Mouse (Mus musculus): ENCODE measurements around the gene Hist1h2ag. TPM values are rescaled to one million over a fixed set of nuclear protein-coding genes. Genes with fewer than 3 reads are reported as not detected.

The Hist1h2ag gene
- total RNA-seq, 2 experiments from 2014 or later: 26.2 to 28.0 TPM

- intact Hi-C loops (cut with DNase I): no loop called here
- DNase-seq (ENCODE audit: extremely low spot score in 1 of 2, low spot score in 2 of 2): no peak
Observed at GRCm38 (mm10) chr13:21996840-21997185, 45.9 kb downstream of the Hist1h2ag start.

- intact Hi-C loops (cut with DNase I): no loop called here
- DNase-seq (ENCODE audit: extremely low spot score in 1 of 2, low spot score in 2 of 2): no peak
Observed at GRCm38 (mm10) chr13:21996101-21996839, 46.5 kb downstream of the Hist1h2ag start.

- intact Hi-C loops (cut with DNase I): no loop called here
- DNase-seq (ENCODE audit: extremely low spot score in 1 of 2, low spot score in 2 of 2): no peak
Observed at GRCm38 (mm10) chr13:21995331-21995914, 47.3 kb downstream of the Hist1h2ag start.

- DNase-seq (ENCODE audit: extremely low spot score in 1 of 2, low spot score in 2 of 2): no peak
- intact Hi-C loops (cut with DNase I): no loop called here
Observed at GRCm38 (mm10) chr13:21994896-21995295, 47.8 kb downstream of the Hist1h2ag start.

GRCm38 (mm10) chr13:21993957-21994738 is 48.6 kb downstream of the Hist1h2ag start:
- intact Hi-C loops (cut with DNase I): no loop called here
- DNase-seq (ENCODE audit: extremely low spot score in 1 of 2, low spot score in 2 of 2): no peak

- intact Hi-C loops (cut with DNase I): no loop called here
- no peak for DNase-seq (ENCODE audit: extremely low spot score in 1 of 2, low spot score in 2 of 2)
Observed at GRCm38 (mm10) chr13:21992550-21992949, 50.2 kb downstream of the Hist1h2ag start.

Small RNAs within 50 kb of the gene (microRNA-seq; reads per million reads assigned to microRNA genes)
- gene Gm26300 (not detected), gene Gm44390 (not detected), gene Gm44486 (not detected)

Other genes starting within 250 kb of the Hist1h2ag start
- gene Hist1h2bq, start 232.7 kb downstream of the Hist1h2ag start, total RNA-seq (2021): 10 to 100 TPM; 48.3 to 50.2 TPM
- gene Hist1h2ao, start 232.5 kb downstream of the Hist1h2ag start, total RNA-seq (2021): not detected
- gene Hist1h4m, start 231.2 kb downstream of the Hist1h2ag start, total RNA-seq (2021): 100 to 1,000 TPM; 180 to 194 TPM
- gene Hist1h4n, start 210.7 kb downstream of the Hist1h2ag start, total RNA-seq (2021): 10 to 100 TPM; 21.2 to 27.5 TPM
- 10 to 100 TPM; 66.4 to 75.9 TPM for gene Hist1h2ap, start 209.4 kb downstream of the Hist1h2ag start, total RNA-seq (2021)
- 10 to 100 TPM; 47.5 to 49.6 TPM for gene Hist1h2br, start 209.2 kb downstream of the Hist1h2ag start, total RNA-seq (2021)
- gene Zfp184, start 97.8 kb downstream of the Hist1h2ag start, total RNA-seq (2021): 1 to 10 TPM; 3.9 to 5.1 TPM
- gene Pom121l2, start 61.8 kb downstream of the Hist1h2ag start, total RNA-seq (2021): not detected
- gene Prss16, start 33.2 kb downstream of the Hist1h2ag start, total RNA-seq (2021): under 1 TPM in 1 of 2 experiments, not detected in 1; 0.55 TPM
- gene Hist1h2ah, start 7.4 kb downstream of the Hist1h2ag start, total RNA-seq (2021): 10 to 100 TPM; 37.9 to 54.9 TPM
- gene Hist1h2bk, start 7.1 kb downstream of the Hist1h2ag start, total RNA-seq (2021): 10 to 100 TPM; 38.0 to 50.2 TPM
- 10 to 100 TPM; 45.9 to 47.6 TPM for gene Hist1h4i, start 1.6 kb downstream of the Hist1h2ag start, total RNA-seq (2021)
- 10 to 100 TPM; 21.4 to 25.6 TPM for gene Hist1h2bj, start 270 bp upstream of the Hist1h2ag start, total RNA-seq (2021)
- not detected for gene Vmn1r188, start 41.5 kb upstream of the Hist1h2ag start, total RNA-seq (2021)
- gene Vmn1r189, start 62.9 kb upstream of the Hist1h2ag start, total RNA-seq (2021): not detected
- not detected for gene Vmn1r191, start 141.0 kb upstream of the Hist1h2ag start, total RNA-seq (2021)
- not detected for gene Vmn1r192, start 148.2 kb upstream of the Hist1h2ag start, total RNA-seq (2021)
- gene Vmn1r193, start 180.2 kb upstream of the Hist1h2ag start, total RNA-seq (2021): not detected
- gene Vmn1r194, start 201.3 kb upstream of the Hist1h2ag start, total RNA-seq (2021): not detected
- gene Vmn1r195, start 227.6 kb upstream of the Hist1h2ag start, total RNA-seq (2021): not detected
- not detected for gene Vmn1r196, start 247.0 kb upstream of the Hist1h2ag start, total RNA-seq (2021)